Mouse (Mus musculus) cerebellum, postnatal 25 days (tissue): Measurements from ENCODE around the gene Sh3bp4.
A peak's percentile ranks its signal among the peaks of the same experiment; 100 is the strongest.

Experiments
- DNase-seq, 2 experiments: peaks; one replicate each; pipeline ENCODE4 v3.0.0; 2021; ENCODE audit warnings: mixed read lengths in 2 of 2

The Sh3bp4 gene

GRCm38 (mm10) chr1:89131018-89131540, 60.9 kb downstream of the Sh3bp4 start:
- DNase-seq: no peak

DNA sequence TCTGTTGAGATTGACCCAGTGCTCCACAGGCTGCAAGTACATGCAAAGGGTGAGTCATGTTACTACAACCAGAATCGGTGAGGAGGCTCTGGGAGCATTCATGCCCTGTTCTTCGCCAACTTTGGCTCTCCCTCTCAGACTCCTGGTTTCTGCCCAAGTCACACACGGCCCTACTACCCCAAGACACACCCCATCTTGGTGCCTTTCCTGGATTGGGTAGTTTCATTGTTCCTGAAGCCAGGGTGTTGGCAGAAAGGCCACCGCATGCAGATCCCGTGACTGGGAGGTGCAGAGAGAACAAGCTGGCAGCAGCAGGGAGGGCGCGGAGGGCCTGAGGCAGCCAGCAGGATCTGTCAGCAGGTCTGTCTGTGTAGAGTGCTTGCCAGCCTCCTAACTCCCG, 61.5 kb downstream of the Sh3bp4 start:
- peak; percentile 43 to 52 for DNase-seq

GRCm38 (mm10) chr1:89133266-89133665, 63.1 kb downstream of the Sh3bp4 start:
- DNase-seq: no peak

DNA sequence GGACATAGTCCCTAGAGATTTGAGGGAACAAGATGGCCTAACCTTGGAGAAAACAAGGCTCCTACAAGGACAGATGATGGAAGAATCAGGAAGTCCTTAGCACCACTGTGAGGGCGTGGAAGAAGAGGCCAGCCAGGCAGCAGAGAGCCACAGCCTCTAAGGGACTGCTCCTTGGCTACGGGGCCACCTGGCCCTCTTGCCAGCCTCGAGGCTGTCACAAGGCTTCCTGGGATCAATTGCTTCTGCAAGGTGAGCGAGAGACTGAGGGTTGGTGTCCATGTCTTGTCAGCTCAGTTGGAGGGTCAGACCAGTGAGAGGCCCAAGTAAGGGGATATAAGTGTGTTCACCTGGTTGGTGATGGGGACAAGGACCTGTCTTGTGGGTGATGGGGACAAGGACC, 63.5 kb downstream of the Sh3bp4 start:
- DNase-seq: no peak

GRCm38 (mm10) chr1:89136089-89136811, 66.0 kb downstream of the Sh3bp4 start:
- DNase-seq: peak; percentile 37 to 56

DNA sequence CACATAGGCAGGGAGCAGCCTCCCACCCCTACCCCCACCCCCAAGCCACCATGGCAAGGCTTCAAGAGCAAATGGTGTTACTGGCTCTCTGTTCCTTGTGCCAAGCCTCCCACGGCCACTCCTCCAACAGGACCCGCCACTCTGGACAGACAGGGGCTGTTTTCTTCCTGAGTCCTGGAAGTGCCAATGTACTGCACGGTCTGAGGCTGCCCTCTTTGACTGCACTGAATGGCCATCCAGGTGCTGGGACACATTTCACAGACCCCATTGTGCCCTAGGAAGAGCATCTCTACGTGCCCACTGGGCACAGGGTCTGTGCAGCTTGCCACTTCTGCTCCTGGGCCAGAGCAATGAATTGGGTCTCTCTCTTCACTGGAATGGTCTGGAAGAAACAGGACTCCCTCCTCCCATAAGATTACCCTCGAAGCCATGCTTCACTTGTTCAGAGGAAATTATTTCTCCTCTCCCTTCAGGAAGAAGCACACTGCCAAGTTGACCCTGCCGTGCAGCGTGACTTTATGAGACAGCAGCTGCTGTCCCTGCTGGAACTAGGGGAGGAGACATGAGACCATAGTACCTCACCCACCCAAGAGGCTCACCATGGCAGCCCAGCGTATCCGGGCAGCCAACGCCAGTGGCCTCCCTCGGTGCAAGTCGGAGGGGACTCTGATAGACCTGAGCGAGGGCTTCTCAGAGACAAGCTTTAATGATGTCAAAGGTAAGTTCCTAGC, 67.0 kb downstream of the Sh3bp4 start:
- peak; percentile 16 to 24 for DNase-seq

- peak in 1 of 2 experiments; percentile 22 for DNase-seq
These were observed 68.1 kb downstream of the Sh3bp4 start for GRCm38 (mm10) chr1:89138316-89138715.

DNA sequence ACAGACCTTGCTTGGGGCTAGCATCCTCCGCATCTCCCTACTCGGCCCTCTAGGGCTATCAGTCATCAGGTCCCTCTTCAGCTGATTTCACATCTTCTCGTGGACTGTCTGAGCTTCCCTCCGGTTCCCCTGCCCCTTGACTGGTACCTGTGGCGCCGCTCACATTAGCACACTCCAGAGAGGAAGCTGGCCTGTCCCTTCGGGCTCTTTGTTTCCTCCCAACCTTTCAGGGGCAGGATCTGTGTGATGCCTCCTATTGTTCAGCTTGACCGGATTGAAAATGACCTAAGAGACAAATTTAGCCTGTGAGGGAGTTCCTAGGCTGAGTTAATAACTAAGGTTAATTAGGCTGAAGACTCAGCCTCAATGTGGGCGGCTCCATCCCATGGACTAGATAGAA, 69.9 kb downstream of the Sh3bp4 start:
- DNase-seq: no peak

- no peak for DNase-seq
These were observed 80.9 kb downstream of the Sh3bp4 start for GRCm38 (mm10) chr1:89151071-89151470.

DNA sequence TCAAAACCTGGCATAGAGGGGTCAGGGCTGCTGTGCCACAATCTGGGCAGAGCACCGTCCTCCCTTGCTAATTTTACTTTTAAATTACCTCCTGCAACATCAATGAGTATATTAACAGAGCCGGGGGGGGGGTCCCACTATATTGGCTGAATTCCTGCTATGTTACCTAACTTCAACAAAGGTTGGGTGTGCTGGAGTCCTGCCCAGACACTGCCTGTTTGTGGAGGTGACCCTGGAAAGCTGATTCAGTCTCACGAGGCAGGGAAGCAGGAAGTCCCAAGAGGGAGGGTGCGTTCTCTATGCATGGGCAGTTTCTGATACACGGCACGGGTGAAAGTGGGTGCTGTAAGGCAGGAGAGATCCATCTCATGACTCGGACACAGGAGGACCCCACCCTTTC, 82.4 kb downstream of the Sh3bp4 start:
- no peak for DNase-seq

GRCm38 (mm10) chr1:89153203-89153602, 83.0 kb downstream of the Sh3bp4 start:
- DNase-seq: no peak

GRCm38 (mm10) chr1:89163483-89163882, 93.3 kb downstream of the Sh3bp4 start:
- DNase-seq: no peak

DNA sequence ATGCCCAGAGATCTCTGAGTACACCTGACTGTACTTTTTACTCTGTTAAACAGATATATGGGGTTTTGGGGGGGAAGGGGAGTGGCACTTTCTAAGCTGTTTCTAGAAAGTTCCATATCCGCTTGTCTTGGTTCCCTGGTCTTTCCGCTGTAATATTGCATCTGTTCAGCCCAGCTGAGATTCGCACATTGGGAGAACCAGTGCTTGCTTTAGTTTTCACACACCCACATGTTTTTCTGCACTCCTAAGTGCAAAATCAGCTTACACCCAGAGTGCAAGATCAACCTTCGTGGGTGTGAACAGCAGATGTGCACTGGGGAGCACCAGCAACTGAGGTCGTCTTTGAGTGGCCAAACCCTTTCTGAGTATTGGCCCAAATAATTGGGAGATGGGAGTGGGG, 94.1 kb downstream of the Sh3bp4 start:
- no peak for DNase-seq

DNA sequence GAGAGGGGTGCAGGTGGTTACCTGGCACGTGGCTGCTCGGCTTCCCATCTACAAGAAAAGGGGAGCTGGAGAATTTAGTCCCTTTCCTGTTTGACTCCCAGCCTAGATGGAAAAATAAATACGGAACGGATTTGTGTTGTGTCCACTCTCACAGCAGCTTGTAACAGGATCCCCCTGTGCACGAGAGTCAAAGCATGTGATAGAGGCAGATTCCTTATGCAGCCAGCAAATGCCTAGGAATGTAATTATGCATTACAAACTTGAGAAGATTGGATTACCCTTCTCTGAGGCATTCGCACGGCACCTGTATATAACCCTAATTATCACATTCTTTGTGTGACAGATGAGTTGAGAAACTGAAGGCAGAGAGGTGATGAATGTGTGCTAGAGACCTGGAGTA, 94.5 kb downstream of the Sh3bp4 start:
- no peak for DNase-seq

- no peak for DNase-seq
These were observed 96.6 kb downstream of the Sh3bp4 start for GRCm38 (mm10) chr1:89166814-89167249.

DNA sequence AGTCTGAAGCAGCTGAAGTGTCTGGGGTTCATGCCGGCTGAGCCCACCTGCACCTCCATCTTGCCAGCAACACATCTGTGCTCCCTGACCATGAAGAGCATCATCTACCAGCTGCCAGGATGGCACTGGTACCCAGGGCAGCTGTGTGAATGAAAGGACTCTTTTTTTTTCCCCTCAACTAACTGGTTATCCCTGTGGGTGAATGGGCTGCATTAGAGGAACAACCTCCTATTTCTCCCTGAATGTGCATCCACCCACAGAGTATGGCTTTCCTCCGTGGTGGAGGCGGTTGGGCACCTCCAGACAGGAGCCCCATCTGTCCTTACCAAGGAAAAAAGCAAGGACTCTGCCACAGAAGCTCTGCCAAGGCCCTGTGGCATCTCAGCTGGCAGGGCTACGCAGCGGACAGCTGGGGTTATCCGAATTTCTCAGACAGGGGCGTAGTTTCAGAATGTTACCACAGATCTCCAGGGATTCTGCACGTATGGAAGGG, 101.1 kb downstream of the Sh3bp4 start:
- DNase-seq: no peak

DNA sequence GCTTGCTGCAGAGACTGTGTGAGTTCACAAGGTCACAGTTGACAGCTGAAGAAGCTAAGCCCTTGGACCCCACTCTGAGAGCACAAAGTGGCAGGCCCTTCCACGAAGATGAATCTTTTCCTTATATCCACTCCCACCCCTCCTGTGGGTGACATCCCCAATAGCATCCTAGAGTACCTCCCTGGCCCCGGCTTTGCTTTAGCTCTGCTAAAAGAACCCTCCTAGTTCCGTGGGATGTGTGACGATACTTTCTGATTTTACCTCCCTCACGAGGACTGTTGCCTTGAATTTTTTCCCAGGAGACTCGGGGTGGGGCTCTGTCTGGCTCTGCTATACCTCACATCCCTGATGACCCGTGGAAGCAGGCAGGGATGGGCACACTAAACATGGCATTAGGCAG, 104.4 kb downstream of the Sh3bp4 start:
- DNase-seq: no peak

DNA sequence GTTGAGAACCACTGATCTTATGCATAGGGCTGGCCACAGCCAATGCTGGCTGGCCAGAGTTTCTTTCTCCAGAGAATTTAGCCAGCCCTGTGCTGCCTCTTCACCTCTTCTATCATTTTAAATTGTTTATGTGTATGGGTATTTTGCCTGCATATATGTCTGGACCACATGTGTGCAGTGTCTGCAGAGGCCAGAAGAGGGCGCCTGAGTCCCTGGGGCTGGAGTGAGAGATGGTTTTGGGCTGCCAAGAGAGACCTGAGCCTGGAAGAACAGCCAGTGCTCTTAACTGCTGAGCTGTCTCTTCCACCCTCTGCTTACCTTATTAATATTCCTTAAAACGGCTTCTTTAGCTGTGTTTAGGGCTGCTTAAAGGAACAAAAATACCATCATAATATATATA, 105.1 kb downstream of the Sh3bp4 start:
- DNase-seq: peak in 1 of 2 experiments; percentile 21

- DNase-seq: no peak
These were observed 113.1 kb downstream of the Sh3bp4 start for GRCm38 (mm10) chr1:89183261-89183831.

DNA sequence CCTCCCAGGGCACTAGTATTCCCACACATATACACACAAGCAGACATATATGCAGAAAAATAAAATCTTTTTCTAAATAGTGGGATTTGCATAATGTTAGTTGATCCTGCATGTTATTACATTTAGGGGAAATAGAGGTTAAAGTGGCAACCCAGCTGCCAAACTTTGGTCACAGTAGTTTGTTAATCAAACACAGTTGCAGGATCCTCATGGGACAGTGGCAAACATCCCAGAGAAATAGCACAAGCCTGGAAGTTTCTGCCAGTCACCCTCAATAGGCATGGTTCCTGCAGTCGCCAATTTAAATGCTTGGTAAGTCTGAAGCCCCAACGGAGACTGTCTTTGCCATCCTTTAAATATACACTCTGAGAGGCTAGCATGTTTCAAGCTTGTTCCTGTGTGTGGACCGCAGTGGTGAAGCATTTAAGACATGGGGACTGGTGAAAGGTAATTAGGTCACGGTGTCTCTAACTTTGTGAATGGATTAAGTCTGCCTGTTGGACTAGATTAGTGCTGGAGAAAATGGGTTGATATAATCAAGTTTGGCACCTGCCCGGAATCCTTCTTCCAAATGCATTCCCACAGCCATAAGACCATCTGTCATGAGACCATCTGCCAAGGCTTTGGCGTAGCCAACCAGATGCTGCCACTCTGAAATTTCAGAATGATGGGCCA, 114.0 kb downstream of the Sh3bp4 start:
- peak; percentile 61 to 72 for DNase-seq

- DNase-seq: no peak
These were observed 114.6 kb downstream of the Sh3bp4 start for GRCm38 (mm10) chr1:89184839-89185238.

DNA sequence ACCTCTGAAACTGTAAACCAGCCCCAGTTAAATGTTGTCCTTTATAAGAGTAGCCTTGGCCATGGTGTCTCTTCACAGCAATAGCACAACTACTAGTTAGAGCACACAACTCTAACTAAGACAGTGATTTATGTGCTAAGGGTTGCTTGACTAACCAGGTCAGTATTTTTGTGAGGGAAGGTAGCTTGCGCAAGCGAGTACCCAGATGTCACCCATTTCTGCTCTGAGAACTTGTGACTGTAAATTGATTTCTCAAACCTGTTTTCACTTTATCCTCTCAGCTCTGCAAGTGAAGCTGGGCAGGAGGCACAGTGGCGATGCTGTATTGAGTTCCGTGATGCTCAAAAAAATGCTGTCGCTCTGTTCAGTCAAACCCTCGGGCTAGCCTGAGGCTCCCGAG, 117.2 kb downstream of the Sh3bp4 start:
- DNase-seq: no peak

GRCm38 (mm10) chr1:89188091-89188490, 117.9 kb downstream of the Sh3bp4 start:
- no peak for DNase-seq
